ENCODE assay signal across 10 mouse cellular contexts in genomic region chr7:46448922-46449645, GRCm38 (mm10). TPM values are rescaled to one million over a fixed set of nuclear protein-coding genes. Genes with fewer than 3 reads are reported as not detected.
DNase-seq lines count a peak whose midpoint lies in the region; ATAC-seq and TF ChIP-seq lines count a peak whose summit lies in the region.
"Had no signal": no experiment of that assay in that cellular context is flagged by ENCODE, and none has a peak within 500 bp of the region (broad histone marks: within the 10 kb centered on the region; RNA-seq: fewer than 3 reads in every experiment).

No protein-coding gene starts in this region.

- 40% methylated on average over 6 of the region's 6 CpGs for WGBS in forebrain, embryonic 16.5 days
- 39% methylated on average over 6 of the region's 6 CpGs for WGBS in midbrain, embryonic 14.5 days

- POLR2A ChIA-PET in Patski (lab: Charles Lee): no interaction called here

- ATAC-seq in Patski: peak; percentile 55
- ATAC-seq in forebrain, embryonic 16.5 days: peak; percentile 36; the same call in 1 of the 2 replicates
- ATAC-seq in midbrain, embryonic 14.5 days (ENCODE audit: low FRiP score, low TSS enrichment): no peak
- ATAC-seq in inflammation-experienced regulatory T-cells, adult 6 months: no peak
- ATAC-seq: intestine, embryonic 15.5 days had no signal

- no peak overlapping the region for H3K4me3 ChIP-seq in forebrain, embryonic 16.5 days (replicated peaks; ENCODE audit: low read length)
- no peak overlapping the region for H3K4me3 ChIP-seq in midbrain, embryonic 14.5 days (replicated peaks; ENCODE audit: low read depth, low read length)
- H3K4me3 ChIP-seq: intestine, embryonic 15.5 days; myocyte had no signal

- no peak for TF ChIP-seq CTCF in Patski (IDR thresholded peaks at IDR 0.05)

- CTCF ChIA-PET in Patski (lab: Charles Lee): interaction anchor here (0.6 to 0.8 kb wide), 2 partner anchors 56 to 158 kb away, joined by 3 read pairs; no protein-coding TSS in a partner anchor

- no peaks in the 10 kb centered on the region for H3K36me3 ChIP-seq in forebrain, embryonic 16.5 days (ENCODE audit: control insufficient read depth, insufficient read depth)
- no peaks in the 10 kb centered on the region for H3K36me3 ChIP-seq in midbrain, embryonic 14.5 days (ENCODE audit: control insufficient read depth, insufficient read depth, low read length)
- H3K36me3 ChIP-seq: intestine, embryonic 15.5 days had no signal

- H3K4me1 ChIP-seq in forebrain, embryonic 16.5 days (replicated peaks; ENCODE audit: control insufficient read depth, insufficient read depth, low read length): peaks cover 21% of the 10 kb centered on the region
- peaks cover 30% of the 10 kb centered on the region for H3K4me1 ChIP-seq in midbrain, embryonic 14.5 days (ENCODE audit: control insufficient read depth, insufficient read depth, low read length)
- H3K4me1 ChIP-seq: intestine, embryonic 15.5 days had no signal

- H3K27ac ChIP-seq in forebrain, embryonic 16.5 days (ENCODE audit: low read length): no peak overlapping the region; the same call in 1 of the 2 replicates
- peak overlapping the region; percentile 16 for H3K27ac ChIP-seq in midbrain, embryonic 14.5 days (replicated peaks; ENCODE audit: low read depth, low read length)
- H3K27ac ChIP-seq: intestine, embryonic 15.5 days had no signal

- no peak overlapping the region for H3K4me2 ChIP-seq in forebrain, embryonic 16.5 days (ENCODE audit: low read length)
- no peak overlapping the region for H3K4me2 ChIP-seq in midbrain, embryonic 14.5 days (ENCODE audit: low read length)
- H3K4me2 ChIP-seq: intestine, embryonic 15.5 days had no signal

- in situ Hi-C loops in Patski (cut with MboI; ENCODE audit: low pct_unique_long_range_greater_than_20kb): no loop called here

- DNase-seq in gastrocnemius, postnatal 25 days: peak; percentile 38
- DNase-seq in gastrocnemius, postnatal 4 days (ENCODE audit: low spot score in 2 of 2): no peak
- DNase-seq in Patski (ENCODE audit: low read depth, low spot score): peak; percentile 33
- DNase-seq in midbrain, embryonic 14.5 days: peak; percentile 60
- DNase-seq in adrenal gland, adult (ENCODE audit: inconsistent age in 2 of 2, low spot score in 1 of 2): no peak
- DNase-seq: lung, adult 2 months had no signal

- no peaks in the 10 kb centered on the region for H3K27me3 ChIP-seq in Patski
- H3K27me3 ChIP-seq in forebrain, embryonic 16.5 days (replicated peaks; ENCODE audit: control insufficient read depth, insufficient read depth, low read length): no peaks in the 10 kb centered on the region
- H3K27me3 ChIP-seq in midbrain, embryonic 14.5 days (ENCODE audit: control insufficient read depth, insufficient read depth, low read length): no peaks in the 10 kb centered on the region
- H3K27me3 ChIP-seq: intestine, embryonic 15.5 days had no signal

- no peaks in the 10 kb centered on the region for H3K9me3 ChIP-seq in forebrain, embryonic 16.5 days (ENCODE audit: control insufficient read depth, low read length)
- no peaks in the 10 kb centered on the region for H3K9me3 ChIP-seq in midbrain, embryonic 14.5 days (ENCODE audit: control insufficient read depth, low read length)
- H3K9me3 ChIP-seq: intestine, embryonic 15.5 days had no signal

- no peak overlapping the region for H3K9ac ChIP-seq in forebrain, embryonic 16.5 days (replicated peaks; ENCODE audit: low read depth, low read length)
- H3K9ac ChIP-seq in midbrain, embryonic 14.5 days (replicated peaks; ENCODE audit: low read length): no peak overlapping the region
- H3K9ac ChIP-seq: intestine, embryonic 15.5 days had no signal

RNA-seq across cellular contexts. Expression of gene Kcnc1, which starts 52.8 kb away (rescaled TPM):
- 10 to 100 TPM; 50.0 to 65.5 TPM for total RNA-seq in gastrocnemius, postnatal 25 days (2021)
- total RNA-seq in gastrocnemius, postnatal 4 days (2021): 10 to 100 TPM; 15.8 to 20.2 TPM
- 0.01 TPM for polyA plus RNA-seq in Patski (2021)
- polyA plus RNA-seq in forebrain, embryonic 16.5 days (2015; fragmentation: Nextera tagmentation; extraction: Ambion mirVana): 7.6 and 8.4 TPM in 2 replicates
- 13.9 and 15.4 TPM in 2 replicates for polyA plus RNA-seq in midbrain, embryonic 14.5 days (2014; fragmentation: Nextera tagmentation; extraction: Ambion mirVana)
- polyA plus RNA-seq in inflammation-experienced regulatory T-cells, adult 6 months (2017; shearing (Covaris generic)): under 1 TPM in 1 of 3 experiments, not detected in 2; 0.16 TPM

Comparison
In these comparisons a context has a peak if more than half of its experiments do, and no peak if none do; other contexts are left out.
1. DNase-seq: peak in gastrocnemius, postnatal 25 days (single experiment), Patski (single experiment) and midbrain, embryonic 14.5 days (single experiment); none in gastrocnemius, postnatal 4 days (0 of 2) and adrenal gland, adult (0 of 2).
2. ATAC-seq: peak in Patski (single experiment) and forebrain, embryonic 16.5 days (single experiment); none in midbrain, embryonic 14.5 days (single experiment) and inflammation-experienced regulatory T-cells, adult 6 months (single experiment).